Mouse (Mus musculus): ENCODE data around the gene Fam98c.

Fam98c gene

DNA sequence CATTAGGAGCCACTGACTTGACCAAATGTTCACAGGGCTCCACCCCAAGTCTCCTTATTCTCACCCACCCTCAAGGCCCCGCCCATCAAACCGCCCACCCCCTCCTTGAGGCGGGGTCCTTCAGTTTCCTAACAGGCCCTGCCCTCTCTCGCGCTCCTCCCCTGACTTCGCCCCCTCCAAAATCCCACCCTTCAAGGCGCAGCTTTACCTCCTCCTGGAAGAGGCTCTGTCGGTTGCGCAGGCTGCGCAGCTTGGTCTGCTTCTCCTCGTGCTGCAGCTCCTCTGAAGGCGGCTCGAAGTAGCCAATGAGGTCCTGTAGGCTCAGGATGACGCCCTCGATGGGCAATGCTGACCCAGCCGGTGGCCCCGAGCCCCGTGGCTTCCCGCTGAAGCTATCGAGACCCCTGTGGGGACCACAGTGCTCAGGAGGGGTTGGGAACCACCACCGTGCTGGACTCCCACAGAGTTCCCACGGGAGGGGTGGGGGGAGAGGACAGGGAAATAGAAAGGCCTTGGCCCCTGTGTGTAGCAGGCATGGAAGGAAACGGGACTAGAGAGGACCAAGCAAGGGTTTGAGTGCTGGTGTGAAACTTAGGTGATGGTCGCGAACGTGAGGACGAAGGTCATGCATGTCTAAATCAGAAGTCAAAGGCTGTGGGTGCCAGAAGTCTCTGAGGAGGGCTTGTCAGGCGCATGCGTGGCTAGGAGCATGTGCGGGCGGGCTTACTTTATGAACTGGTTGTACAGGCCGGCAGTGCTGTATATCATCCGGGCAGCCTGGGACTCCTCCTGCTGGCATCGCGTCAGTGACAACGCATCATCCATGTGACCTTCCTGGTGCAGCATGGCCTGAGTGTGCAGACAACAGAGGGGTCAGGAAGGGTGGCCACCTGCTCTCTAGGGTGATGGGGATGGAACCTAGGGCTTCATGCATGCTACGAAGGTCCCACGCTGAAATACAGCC, 46.8 kb downstream of the Fam98c start:
- no peak for DNase-seq (ENCODE audit: low read depth, low spot score)
